27 mouse cellular contexts compared by ENCODE assay signal in the genomic region with DNA sequence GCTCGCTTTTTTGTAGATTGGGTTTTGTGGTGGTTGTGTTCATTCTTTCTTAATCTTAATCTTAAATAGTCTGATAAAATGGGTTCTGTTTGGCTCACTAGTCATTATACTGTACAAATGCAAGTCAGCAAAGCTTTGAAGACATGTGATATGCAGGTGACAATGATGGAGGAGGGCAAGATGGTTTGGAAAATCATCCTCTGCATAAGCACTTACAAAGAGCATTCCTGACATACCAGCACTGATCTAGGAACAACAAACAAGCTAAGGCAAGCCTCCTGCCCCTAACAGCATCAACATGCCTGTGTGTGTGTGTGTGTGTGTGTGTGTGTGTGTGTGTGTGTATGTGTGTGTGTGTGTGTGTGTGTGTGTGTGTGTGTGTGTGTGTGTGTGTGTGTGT.
"Had no signal": no experiment of that assay in that cellular context is flagged by ENCODE, and none has a peak within 500 bp of the region (broad histone marks: within the 10 kb centered on the region; RNA-seq: fewer than 3 reads in every experiment).

No protein-coding gene starts in this region.

- H3K27ac ChIP-seq: gastrocnemius, adult 2 months; heart, embryonic 13.5 days; heart, embryonic 15.5 days; hindbrain, embryonic 13.5 days; hindbrain, embryonic 15.5 days; hindbrain, postnatal 0 days; kidney, embryonic 15.5 days; kidney, postnatal 0 days; limb, embryonic 13.5 days; limb, embryonic 15.5 days; liver, embryonic 13.5 days; liver, embryonic 15.5 days had no signal

- H3K36me3 ChIP-seq: heart, embryonic 13.5 days; heart, embryonic 15.5 days; hindbrain, embryonic 13.5 days; hindbrain, embryonic 15.5 days; kidney, embryonic 15.5 days; limb, embryonic 13.5 days; limb, embryonic 15.5 days; liver, embryonic 13.5 days; liver, embryonic 15.5 days had no signal

- H3K9me3 ChIP-seq: heart, embryonic 13.5 days; heart, embryonic 15.5 days; hindbrain, embryonic 13.5 days; hindbrain, embryonic 15.5 days; kidney, embryonic 15.5 days; limb, embryonic 13.5 days; limb, embryonic 15.5 days; liver, embryonic 13.5 days; liver, embryonic 15.5 days had no signal

- H3K9ac ChIP-seq: heart, embryonic 13.5 days; heart, embryonic 15.5 days; hindbrain, embryonic 13.5 days; hindbrain, embryonic 15.5 days; kidney, embryonic 15.5 days; limb, embryonic 13.5 days; limb, embryonic 15.5 days; liver, embryonic 13.5 days; liver, embryonic 15.5 days had no signal

- H3K4me3 ChIP-seq: gastrocnemius, adult 2 months; heart, embryonic 13.5 days; heart, embryonic 15.5 days; hindbrain, embryonic 13.5 days; hindbrain, embryonic 15.5 days; kidney, embryonic 15.5 days; limb, embryonic 13.5 days; limb, embryonic 15.5 days; liver, embryonic 13.5 days; liver, embryonic 15.5 days had no signal

- DNase-seq: gastrocnemius, adult 2 months; gastrocnemius, postnatal 10 days; gastrocnemius, postnatal 25 days; heart, adult 18-20 months; heart, postnatal 14 days; heart, postnatal 36 days; kidney, adult 11 months; kidney, adult 2 months; kidney, adult 9 months; kidney, postnatal 14 days; kidney, postnatal 36 days; layer of hippocampus, adult 9-11 months; layer of hippocampus, postnatal 36 days; left cerebral cortex, postnatal 4 days; liver, embryonic 13.5 days had no signal

- H3K27me3 ChIP-seq: heart, embryonic 15.5 days; hindbrain, embryonic 13.5 days; hindbrain, embryonic 15.5 days; kidney, embryonic 15.5 days; limb, embryonic 15.5 days; liver, embryonic 13.5 days; liver, embryonic 15.5 days had no signal

- H3K4me2 ChIP-seq: heart, embryonic 11.5 days; heart, embryonic 13.5 days; heart, embryonic 15.5 days; hindbrain, embryonic 13.5 days; hindbrain, embryonic 15.5 days; kidney, embryonic 15.5 days; limb, embryonic 13.5 days; limb, embryonic 15.5 days; liver, embryonic 13.5 days; liver, embryonic 15.5 days had no signal

- H3K4me1 ChIP-seq: heart, embryonic 15.5 days; hindbrain, embryonic 13.5 days; hindbrain, embryonic 15.5 days; kidney, embryonic 15.5 days; limb, embryonic 15.5 days; liver, embryonic 13.5 days; liver, embryonic 15.5 days had no signal

- ATAC-seq: hindbrain, postnatal 0 days; intestine, embryonic 16.5 days had no signal
